ENCODE assay signal across 16 mouse cellular contexts in genomic region chr17:87441537-87441936, GRCm38 (mm10). TPM values are rescaled to one million over a fixed set of nuclear protein-coding genes. Genes with fewer than 3 reads are reported as not detected.
DNase-seq lines count a peak whose midpoint lies in the region; ATAC-seq and TF ChIP-seq lines count a peak whose summit lies in the region.
"Had no signal": no experiment of that assay in that cellular context is flagged by ENCODE, and none has a peak within 500 bp of the region (broad histone marks: within the 10 kb centered on the region; RNA-seq: fewer than 3 reads in every experiment).

No protein-coding gene starts in this region.

- no peaks in the 10 kb centered on the region for H3K9me3 ChIP-seq in forebrain, embryonic 16.5 days (ENCODE audit: control insufficient read depth, low read length)
- H3K9me3 ChIP-seq: G1E; liver, embryonic 13.5 days had no signal

- no peak overlapping the region for H3ac ChIP-seq in myocyte (ENCODE audit: control insufficient read depth, insufficient read length)

- intact Hi-C loops in gastrocnemius, adult 2 months (cut with DNase I) = no loop called here
- intact Hi-C loops in gastrocnemius, postnatal 36 days (cut with DNase I) = no loop called here
- intact Hi-C loops in left cerebral cortex, adult 2 months (cut with DNase I) = loop anchor here (10.0 kb wide), 1 partner anchor 233 kb away; the partner anchor contains the start of gene Msh2
- intact Hi-C loops in left cerebral cortex, postnatal 36 days (cut with DNase I) = loop anchor here (10.0 kb wide), 1 partner anchor 417 kb away; the partner anchor contains the start of genes Cript and Pigf

- peak overlapping the region; percentile 20; the same call in 1 of the 2 replicates for H3K27ac ChIP-seq in gastrocnemius, adult 2 months
- H3K27ac ChIP-seq in left cerebral cortex, adult 2 months = no peak overlapping the region
- no peak overlapping the region for H3K27ac ChIP-seq in forebrain, embryonic 16.5 days (ENCODE audit: low read length)
- H3K27ac ChIP-seq: liver, embryonic 13.5 days had no signal

- peaks cover 2% of the 10 kb centered on the region for H3K36me3 ChIP-seq in forebrain, embryonic 16.5 days (ENCODE audit: control insufficient read depth, insufficient read depth)
- peaks cover 27% of the 10 kb centered on the region for H3K36me3 ChIP-seq in myocyte (ENCODE audit: control insufficient read depth, insufficient read depth)

- ATAC-seq in forebrain, embryonic 16.5 days = no peak

- 68% methylated on average over 2 of the region's 2 CpGs for WGBS in forebrain, embryonic 16.5 days

- DNase-seq in gastrocnemius, adult 2 months = no peak
- no peak for DNase-seq in gastrocnemius, postnatal 36 days
- DNase-seq in left cerebral cortex, adult 2 months (ENCODE audit: extremely low spot score in 1 of 2, low spot score in 2 of 2) = no peak
- DNase-seq in left cerebral cortex, postnatal 36 days (ENCODE audit: low spot score in 2 of 2) = no peak
- DNase-seq in thymus, postnatal 10 days (ENCODE audit: low spot score in 2 of 2) = no peak
- DNase-seq: cerebellum, adult 11 months; heart, adult 18-20 months; heart, postnatal 4 days; kidney, adult 9 months; liver, embryonic 13.5 days; lung, postnatal 10 days had no signal

- 0 out of 2 replicates have a peak overlapping the region, but pooled peaks have one; percentile 15 for H3K4me2 ChIP-seq in forebrain, embryonic 16.5 days (ENCODE audit: low read length)
- peak overlapping the region; percentile 80 for H3K4me2 ChIP-seq in myocyte (ENCODE audit: low read depth)
- H3K4me2 ChIP-seq: liver, embryonic 13.5 days had no signal

- H3K4me1 ChIP-seq in forebrain, embryonic 16.5 days (replicated peaks; ENCODE audit: control insufficient read depth, insufficient read depth, low read length) = peaks cover 33% of the 10 kb centered on the region

- H3K9ac ChIP-seq in forebrain, embryonic 16.5 days (replicated peaks; ENCODE audit: low read depth, low read length) = no peak overlapping the region; the same call in 1 of the 2 replicates
- H3K9ac ChIP-seq: liver, embryonic 13.5 days had no signal

- TF ChIP-seq CTCF in gastrocnemius, adult 2 months (IDR thresholded peaks at IDR 0.05) = no peak
- no peak for TF ChIP-seq CTCF in left cerebral cortex, adult 2 months (IDR thresholded peaks at IDR 0.05)

- peak overlapping the region; percentile 78 for H3K4me3 ChIP-seq in gastrocnemius, adult 2 months
- peak overlapping the region; percentile 88 for H3K4me3 ChIP-seq in left cerebral cortex, adult 2 months
- H3K4me3 ChIP-seq in forebrain, embryonic 16.5 days (replicated peaks; ENCODE audit: low read length) = no peak overlapping the region
- H3K4me3 ChIP-seq in myocyte = no peak overlapping the region
- H3K4me3 ChIP-seq: liver, embryonic 13.5 days had no signal

- no peaks in the 10 kb centered on the region for H3K27me3 ChIP-seq in forebrain, embryonic 16.5 days (replicated peaks; ENCODE audit: control insufficient read depth, insufficient read depth, low read length)
- no peaks in the 10 kb centered on the region for H3K27me3 ChIP-seq in myocyte (ENCODE audit: control insufficient read depth, insufficient read depth, insufficient read length)
- H3K27me3 ChIP-seq: liver, embryonic 13.5 days had no signal

- TF ChIP-seq POLR2A in myocyte (IDR thresholded peaks at IDR 0.05; ENCODE audit: insufficient read length, low read depth) = no peak

- peaks cover 95% of the 10 kb centered on the region for H3K79me2 ChIP-seq in myocyte (ENCODE audit: control insufficient read depth, insufficient read depth)

TF ChIP-seq in myocyte, 11 proteins besides CTCF, POLR2A, EP300 and RAD21:
- no peak for TF ChIP-seq E2F4 (IDR thresholded peaks at IDR 0.05; ENCODE audit: insufficient read depth)
- TF ChIP-seq MYOD1 (IDR thresholded peaks at IDR 0.05; ENCODE audit: control insufficient read depth in 1 of 3, insufficient read length in 2 of 3, low read depth in 2 of 3) = no peak
- TF ChIP-seq CEBPB (IDR thresholded peaks at IDR 0.05; ENCODE audit: insufficient read depth, poor library complexity, severe bottlenecking) = no peak
- no peak for TF ChIP-seq POLR2AphosphoS2 (IDR thresholded peaks at IDR 0.05; ENCODE audit: insufficient read length, low read depth)
- TF ChIP-seq SRF (IDR thresholded peaks at IDR 0.05; ENCODE audit: control insufficient read depth, insufficient read length, low read depth) = no peak
- no peak for TF ChIP-seq TCF3 (IDR thresholded peaks at IDR 0.05; ENCODE audit: insufficient read length, low read depth)
- no peak for TF ChIP-seq USF1 (IDR thresholded peaks at IDR 0.05; ENCODE audit: low read depth)
- TF ChIP-seq MAX (IDR thresholded peaks at IDR 0.05; ENCODE audit: low read depth) = no peak
- no peak for TF ChIP-seq TCF12 (IDR thresholded peaks at IDR 0.05; ENCODE audit: insufficient read depth, poor library complexity, severe bottlenecking)
- no peak for TF ChIP-seq MYOG (IDR thresholded peaks at IDR 0.05; ENCODE audit: control insufficient read depth in 1 of 3, insufficient read depth in 1 of 3, insufficient read length in 2 of 3, low read depth in 2 of 3)
- no peak for TF ChIP-seq REST (IDR thresholded peaks at IDR 0.05; ENCODE audit: insufficient read depth, insufficient read length)
TF ChIP-seq in myocyte: peak in this region for 0.

RNA-seq across cellular contexts. Expression of gene Calm2, which starts 5.2 kb away (rescaled TPM):
- total RNA-seq in gastrocnemius, adult 2 months (2021) = 100 to 1,000 TPM; 181 to 192 TPM
- 100 to 1,000 TPM; 131 to 155 TPM for total RNA-seq in gastrocnemius, postnatal 36 days (2021)
- total RNA-seq in left cerebral cortex, adult 2 months (2021) = 1,000 to 10,000 TPM; 2,083 to 2,187 TPM
- 1,000 to 10,000 TPM; 2,128 to 2,274 TPM for total RNA-seq in left cerebral cortex, postnatal 36 days (2021)
- polyA plus RNA-seq in forebrain, embryonic 16.5 days (2015; fragmentation: Nextera tagmentation; extraction: Ambion mirVana) = 1,924 and 2,147 TPM in 2 replicates
- 271 TPM for polyA plus RNA-seq in myocyte (2012; fragmentation: generic; extraction: Trizol)

RNA-seq across cellular contexts. Expression of gene Stpg4, which starts 14.0 kb away (rescaled TPM):
- not detected for total RNA-seq in gastrocnemius, adult 2 months (2021)
- total RNA-seq in gastrocnemius, postnatal 36 days (2021) = not detected
- not detected for total RNA-seq in left cerebral cortex, adult 2 months (2021)
- total RNA-seq in left cerebral cortex, postnatal 36 days (2021) = not detected
- polyA plus RNA-seq in forebrain, embryonic 16.5 days (2015; fragmentation: Nextera tagmentation; extraction: Ambion mirVana) = not detected in 2 replicates
- polyA plus RNA-seq in myocyte (2012; fragmentation: generic; extraction: Trizol) = not detected
- total RNA-seq: heart, adult 18-20 months; heart, postnatal 4 days; layer of hippocampus, adult 18-20 months; left cerebral cortex, postnatal 14 days had no signal
- polyA plus RNA-seq: G1E; liver, embryonic 13.5 days had no signal

Comparison
In these comparisons a context has a peak if more than half of its experiments do, and no peak if none do; other contexts are left out.
1. H3K4me3 ChIP-seq: peak in gastrocnemius, adult 2 months (single experiment) and left cerebral cortex, adult 2 months (single experiment); none in forebrain, embryonic 16.5 days (single experiment) and myocyte (single experiment).
2. RNA of gene Calm2, which starts 5.2 kb away (total RNA-seq): 2,128 to 2,274 TPM in left cerebral cortex, postnatal 36 days and 2,083 to 2,187 TPM in left cerebral cortex, adult 2 months; 181 to 192 TPM in gastrocnemius, adult 2 months and 131 to 155 TPM in gastrocnemius, postnatal 36 days; every median in the first group is over 10 times any median in the second.
3. intact Hi-C loops: an anchor here in left cerebral cortex, adult 2 months (10.0 kb wide) and left cerebral cortex, postnatal 36 days (10.0 kb wide); none called in gastrocnemius, adult 2 months and gastrocnemius, postnatal 36 days.